Mouse (Mus musculus): ENCODE data around the gene Jph2.
A peak's percentile ranks its signal among the peaks of the same experiment; 100 is the strongest.
"Not testable (repeated sequence)": the region's sequence is repeated elsewhere in the genome, so short reads cannot be mapped to it uniquely, and the experiment has no call there.

Jph2 gene

DNA sequence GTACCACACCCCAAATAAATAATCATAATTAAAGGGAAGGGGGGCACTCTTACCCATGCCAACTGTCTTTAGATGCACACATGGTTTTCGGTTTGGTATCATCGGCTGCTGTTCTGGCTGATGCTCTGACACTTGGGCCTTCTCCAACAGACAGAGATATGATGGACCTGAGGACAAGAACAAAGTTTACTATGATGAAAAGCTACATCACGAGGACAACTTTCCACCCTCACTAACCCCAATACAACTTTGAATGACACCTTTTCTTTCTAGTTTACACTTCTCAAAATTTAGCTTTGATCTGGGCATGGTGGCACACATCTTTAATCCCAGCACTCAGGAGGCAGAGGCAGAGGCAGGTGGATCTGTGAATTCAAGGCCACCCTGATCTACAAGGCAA is 13.6 kb upstream of the Jph2 start:
- DNase-seq (ENCODE audit: low spot score in 2 of 2) = not testable (repeated sequence)

DNA sequence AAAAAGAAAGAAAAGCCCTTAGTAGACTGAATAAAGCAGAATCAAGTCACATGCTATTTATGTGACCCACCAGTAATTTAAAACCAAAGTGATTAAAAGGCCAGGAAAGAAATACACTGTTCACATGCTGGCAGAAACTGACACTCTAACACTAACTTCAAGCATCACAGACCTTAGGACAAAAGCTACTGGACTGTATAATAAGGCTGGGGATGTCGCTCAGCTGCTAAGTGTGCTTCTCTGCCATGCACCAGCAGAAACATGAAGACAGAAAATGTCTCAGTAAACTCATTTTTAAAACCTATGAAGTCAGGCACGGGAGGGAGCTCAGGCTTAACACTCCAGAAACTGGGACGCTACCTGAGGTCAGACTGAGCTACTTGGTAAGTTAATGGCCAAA is 12.4 kb upstream of the Jph2 start:
- DNase-seq (ENCODE audit: low spot score in 2 of 2) = no peak

DNA sequence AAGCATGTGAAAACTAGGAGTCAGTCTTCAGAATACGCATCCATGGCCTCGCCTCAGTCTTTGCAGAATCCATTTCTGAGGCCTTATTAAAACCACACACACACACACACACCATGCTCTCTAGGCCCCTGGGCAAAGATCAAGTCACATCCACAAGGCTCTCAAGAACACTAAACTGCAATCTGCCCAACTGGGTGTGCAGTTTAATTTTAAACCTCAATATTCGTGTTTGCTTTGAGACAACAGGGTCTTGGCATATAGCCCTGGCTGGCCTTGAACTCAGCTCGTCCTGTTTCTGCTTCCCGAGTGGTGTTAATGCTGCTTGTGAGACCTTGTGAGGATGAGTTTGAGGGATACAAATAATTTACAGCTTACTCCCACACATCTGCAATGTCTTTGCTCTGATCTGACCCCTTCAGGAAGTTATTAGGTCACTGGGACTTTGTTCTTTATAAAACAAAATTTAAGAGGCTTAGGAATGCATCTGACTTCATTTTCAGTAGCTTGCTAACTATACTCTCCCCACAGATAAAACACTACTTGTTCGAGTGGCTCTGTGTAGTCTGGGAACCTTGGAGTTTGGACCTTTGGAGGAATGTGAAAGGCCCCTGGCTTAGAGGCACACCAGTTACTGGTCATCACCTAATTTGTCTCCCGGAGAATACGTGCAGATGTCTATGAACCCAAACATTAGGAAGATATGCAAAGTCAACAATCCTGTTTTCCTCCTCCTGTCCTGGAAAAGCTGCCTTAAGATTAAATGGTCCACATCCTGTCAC is 6.4 kb upstream of the Jph2 start:
- no peak for DNase-seq (ENCODE audit: low spot score in 2 of 2)

DNA sequence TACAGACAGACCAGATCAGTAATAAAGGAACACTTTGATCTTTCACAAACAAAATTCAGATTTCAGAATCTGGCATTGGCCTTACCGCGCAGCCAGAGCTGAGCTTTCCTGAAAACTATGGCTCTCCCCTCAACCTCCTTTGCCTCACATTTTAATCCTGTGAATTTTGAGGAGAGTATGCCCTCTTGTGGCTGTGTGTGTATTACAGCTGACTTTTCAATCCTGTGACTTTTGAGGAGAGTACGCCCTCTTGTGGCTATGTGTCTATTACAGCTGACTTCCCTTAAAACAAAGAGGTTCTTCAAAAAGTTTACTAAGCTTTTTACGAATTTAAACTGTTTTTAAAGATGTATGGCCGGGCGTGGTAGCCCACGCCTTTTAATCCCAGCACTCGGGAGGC is 3.4 kb upstream of the Jph2 start:
- peak; percentile 32 to 69 for DNase-seq (ENCODE audit: low spot score in 2 of 2)

DNA sequence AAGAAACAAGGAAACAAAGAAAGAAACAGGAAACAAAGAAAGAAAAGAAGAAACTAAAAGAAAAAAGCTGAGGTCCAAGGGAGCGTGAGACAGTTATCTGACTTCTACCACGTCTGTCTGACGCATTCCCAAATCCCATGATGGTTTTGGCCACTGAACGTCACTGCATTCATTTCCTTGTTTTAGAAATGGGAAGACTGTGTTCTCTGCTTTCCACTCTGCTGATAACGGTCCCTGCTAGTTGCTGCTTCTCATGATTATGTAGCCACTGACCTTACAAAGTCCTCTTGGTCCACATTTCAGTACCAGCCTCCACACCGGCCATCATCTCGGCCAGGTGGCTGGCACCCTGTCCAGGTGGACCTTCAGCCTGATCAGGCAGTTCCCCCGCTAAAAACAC is 1.4 kb upstream of the Jph2 start:
- no peak for DNase-seq (ENCODE audit: low spot score in 2 of 2)

DNA sequence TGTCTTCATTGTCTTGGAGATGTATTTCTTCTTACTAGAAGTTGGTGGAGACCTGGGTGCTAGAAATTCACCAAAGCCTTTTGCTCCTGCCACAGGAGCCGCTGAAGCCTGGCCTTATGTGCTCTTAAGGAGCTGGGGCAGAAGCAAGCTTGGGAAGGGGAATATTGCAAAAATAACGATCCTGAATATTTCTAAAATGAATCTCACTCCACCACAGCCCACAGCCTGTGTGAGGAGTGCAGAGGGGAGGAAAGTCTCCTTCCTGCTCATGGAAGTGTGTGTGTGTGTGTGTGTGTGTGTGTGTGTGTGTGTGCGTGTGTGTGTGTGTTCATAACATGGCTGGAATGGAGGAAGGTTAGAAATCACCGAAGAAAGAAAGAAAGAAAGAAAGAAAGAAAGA is 977 bp upstream of the Jph2 start:
- no peak for DNase-seq (ENCODE audit: low spot score in 2 of 2)

DNA sequence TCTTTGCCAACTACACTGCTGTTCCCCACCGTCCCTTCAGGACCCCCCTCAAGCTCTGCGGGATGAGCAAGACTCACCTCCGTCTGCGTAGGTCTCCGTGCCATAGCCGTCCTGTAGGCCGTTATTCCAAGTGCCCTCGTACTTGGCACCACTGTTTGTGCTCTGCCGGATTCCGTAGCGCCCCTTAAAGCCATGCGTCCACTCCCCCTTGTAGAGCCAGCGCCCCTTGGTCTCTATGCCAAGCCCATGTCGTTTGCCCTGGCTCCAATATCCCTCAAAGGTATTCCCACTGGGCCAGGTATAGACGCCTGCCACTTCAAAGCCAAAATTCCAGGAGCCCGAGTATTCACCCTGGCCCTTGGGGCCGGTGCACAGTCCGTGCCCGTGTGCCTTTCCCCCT is 722 bp downstream of the Jph2 start:
- DNase-seq (ENCODE audit: low spot score in 2 of 2) = no peak

DNA sequence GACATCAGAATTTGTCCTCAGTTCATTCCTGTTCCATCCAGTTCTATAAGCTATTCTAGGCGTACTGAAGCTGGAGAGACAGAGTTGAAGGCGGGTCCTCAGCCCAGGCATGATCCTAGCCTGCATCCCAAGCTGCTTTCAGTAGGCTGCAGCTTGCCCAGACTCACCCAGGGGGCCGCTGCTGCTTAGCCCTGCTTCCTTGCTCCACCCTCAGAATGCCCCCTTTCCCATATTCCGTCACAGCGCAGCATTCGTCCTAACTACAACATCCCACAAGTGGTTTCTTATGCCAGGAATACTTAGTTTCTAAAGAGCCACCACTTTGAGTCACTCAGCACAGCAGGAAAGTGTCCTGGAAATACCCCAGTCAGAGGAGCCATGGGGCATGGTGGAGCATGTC is 2.8 kb downstream of the Jph2 start:
- DNase-seq (ENCODE audit: low spot score in 2 of 2) = no peak

DNA sequence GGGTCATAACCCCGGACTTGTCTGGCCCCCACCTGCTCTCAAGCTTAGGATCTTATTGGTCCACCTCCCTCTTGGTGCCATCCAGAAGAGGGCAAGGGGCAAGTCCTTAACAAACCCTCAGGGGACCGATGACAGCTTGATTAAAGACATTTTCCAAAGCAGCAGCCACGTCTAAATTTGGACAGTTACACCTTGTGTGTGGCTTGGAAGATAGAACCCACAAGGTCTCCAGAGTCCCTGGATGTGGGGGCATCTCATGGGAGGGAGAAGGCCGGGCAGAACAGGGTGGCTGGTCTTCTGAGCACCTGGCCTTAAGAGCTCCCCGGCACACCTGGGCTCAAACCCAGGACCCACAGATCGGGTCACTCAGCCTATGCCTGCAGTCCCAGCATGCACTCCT is 3.8 kb downstream of the Jph2 start:
- no peak for DNase-seq (ENCODE audit: low spot score in 2 of 2)

DNA sequence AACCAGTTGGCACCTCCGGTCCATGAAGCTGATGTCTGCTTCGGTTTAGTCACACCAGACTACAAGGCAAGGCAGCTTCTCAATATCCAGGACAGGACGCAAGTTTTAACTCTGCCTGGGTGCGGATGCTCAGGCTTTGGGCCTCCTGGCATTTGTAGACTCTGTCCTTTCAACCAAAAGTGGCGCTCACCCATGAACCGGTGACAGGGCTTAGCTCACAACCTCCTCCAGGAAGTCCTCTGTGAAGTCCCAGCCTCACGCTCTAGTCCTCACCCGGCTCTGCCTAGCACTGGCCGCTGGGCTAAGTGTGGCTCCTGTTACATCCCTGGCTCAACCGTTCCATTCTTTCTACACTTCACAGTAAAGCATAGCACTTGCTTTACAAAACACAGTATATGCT is 4.6 kb downstream of the Jph2 start:
- DNase-seq (ENCODE audit: low spot score in 2 of 2) = no peak

DNA sequence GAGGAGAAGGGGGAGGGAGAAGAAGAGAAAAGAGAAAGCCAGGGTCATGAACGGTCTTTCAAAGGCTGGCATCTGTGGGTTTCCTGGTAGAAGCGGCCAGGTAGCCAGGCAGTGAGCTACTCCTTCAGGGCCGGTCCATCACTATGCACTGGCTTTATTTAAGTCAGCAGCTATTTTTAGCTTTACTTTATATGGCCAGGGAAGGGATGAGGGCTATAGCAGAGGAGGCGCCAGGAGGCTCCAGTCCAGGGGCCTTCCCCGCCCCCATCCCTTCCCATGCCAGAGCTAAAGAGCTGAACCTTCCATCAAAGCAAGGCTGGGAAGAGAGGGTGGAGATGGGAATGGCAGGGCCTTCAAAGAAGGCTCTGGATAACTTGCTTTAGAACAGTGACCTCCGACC is 5.4 kb downstream of the Jph2 start:
- no peak for DNase-seq (ENCODE audit: low spot score in 2 of 2)

DNA sequence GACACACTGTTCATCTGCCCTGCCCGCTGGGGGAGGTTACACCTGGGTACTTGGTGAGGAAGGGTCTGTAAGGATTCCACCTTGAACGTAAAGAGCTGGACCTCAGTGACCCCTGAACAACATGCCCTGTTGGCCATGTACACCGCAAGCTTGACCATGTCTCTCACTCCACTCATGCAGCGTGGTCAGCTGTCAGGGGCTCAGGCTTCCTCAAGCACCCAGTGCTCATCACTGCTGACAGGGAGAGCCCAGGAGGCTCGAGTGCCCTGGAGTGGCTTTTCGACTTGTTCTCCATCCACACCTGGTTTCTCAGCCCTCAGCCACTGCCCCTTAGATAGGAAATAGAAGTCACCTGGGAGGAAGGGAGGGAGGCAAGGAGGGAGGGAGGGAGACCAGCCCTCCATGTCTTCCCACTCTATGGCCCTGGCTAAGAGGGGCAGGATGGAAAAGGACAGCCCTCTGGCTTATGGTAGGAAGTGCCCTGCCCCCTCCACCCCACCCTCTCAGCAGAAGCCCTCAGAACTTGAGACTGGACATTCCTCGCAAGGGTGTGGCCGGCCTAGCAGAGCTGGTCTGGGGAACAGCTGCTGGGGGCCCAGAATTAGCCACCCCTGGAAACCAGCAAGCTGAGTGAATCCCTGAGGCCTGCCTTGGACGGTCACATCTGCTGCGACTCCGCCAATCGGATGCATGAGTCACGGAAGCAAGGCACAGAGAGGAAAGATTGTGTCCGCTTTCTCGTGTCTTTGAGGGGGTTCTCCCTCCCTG is 11.2 kb downstream of the Jph2 start:
- no peak for DNase-seq (ENCODE audit: low spot score in 2 of 2)

DNA sequence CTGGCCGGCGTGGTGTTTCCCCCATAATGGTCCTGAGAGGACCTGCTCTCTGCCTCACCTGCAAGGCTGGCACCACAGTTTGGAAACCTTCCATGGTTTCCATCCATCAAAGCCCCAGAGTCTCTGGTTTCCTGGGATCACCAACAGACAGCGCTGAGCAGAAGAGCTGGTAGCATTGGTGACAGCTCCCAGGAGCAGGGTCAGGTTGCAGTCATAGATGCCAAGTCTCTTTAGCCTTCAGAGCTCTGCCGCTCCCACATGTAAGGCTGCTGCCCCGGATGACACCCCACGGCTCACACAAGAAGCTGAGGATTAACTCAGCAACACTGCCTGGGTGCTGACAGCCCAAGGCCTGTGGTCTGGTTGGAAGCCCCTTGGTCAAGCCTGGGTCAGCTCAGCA is 12.7 kb downstream of the Jph2 start:
- DNase-seq (ENCODE audit: low spot score in 2 of 2) = no peak

DNA sequence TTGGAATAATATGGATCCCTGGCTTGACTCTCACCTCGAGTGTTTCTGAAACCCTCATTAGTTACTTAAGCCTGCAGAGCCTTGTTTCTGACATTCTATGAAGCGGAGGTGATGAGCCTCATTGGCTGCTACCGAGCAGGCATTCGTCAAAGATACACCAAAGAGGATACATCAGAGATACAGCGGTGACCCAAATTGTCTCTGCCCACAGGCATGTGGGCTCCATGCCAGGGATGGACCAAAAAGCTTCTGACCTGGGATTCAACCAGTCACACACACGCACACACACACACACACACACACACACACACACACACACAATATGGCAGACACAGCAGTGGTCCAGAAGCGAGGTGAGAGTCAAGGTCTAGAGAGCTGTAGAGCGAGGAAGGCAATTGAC is 16.5 kb downstream of the Jph2 start:
- DNase-seq (ENCODE audit: low spot score in 2 of 2) = no peak

DNA sequence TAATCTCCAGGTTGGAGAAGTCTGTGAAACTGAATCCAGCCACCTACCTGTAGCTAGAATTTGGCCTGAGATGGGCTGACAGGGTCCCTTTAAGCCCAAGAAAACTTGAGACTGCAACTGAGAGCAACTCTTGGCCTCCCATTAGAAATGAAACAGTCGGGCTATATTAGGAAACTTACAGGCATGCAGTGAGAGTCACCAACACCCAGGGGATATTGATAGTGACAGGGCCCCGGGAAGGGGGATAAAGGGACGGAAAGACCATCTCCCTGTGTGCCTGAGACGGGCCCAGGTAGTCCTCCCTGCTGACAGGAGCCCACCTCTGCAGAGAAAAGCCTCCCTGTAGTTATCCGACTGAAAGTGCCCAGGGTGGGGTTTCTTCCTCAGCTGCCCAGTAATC is 18.4 kb downstream of the Jph2 start:
- DNase-seq (ENCODE audit: low spot score in 2 of 2) = no peak

DNA sequence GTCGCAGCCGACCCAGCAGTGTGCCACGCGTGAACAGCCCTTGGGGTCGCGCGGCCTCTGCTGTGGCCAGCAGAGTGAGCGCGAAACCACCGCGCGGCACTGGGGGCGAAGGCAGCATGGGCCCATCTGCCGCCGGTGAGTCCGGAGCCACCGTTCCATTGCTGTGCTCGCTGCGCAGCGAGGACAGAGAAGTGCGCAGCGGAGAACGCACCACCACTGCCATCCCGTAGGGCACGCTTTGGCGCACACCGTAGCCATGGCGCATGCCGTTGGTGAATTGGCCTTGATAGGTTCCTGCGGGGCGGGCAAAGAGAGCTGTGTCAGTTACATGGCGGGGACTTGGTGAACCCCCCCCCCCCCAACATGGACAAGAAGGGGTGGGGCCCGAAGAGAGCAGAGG is 21.7 kb downstream of the Jph2 start:
- no peak for DNase-seq (ENCODE audit: low spot score in 2 of 2)

DNA sequence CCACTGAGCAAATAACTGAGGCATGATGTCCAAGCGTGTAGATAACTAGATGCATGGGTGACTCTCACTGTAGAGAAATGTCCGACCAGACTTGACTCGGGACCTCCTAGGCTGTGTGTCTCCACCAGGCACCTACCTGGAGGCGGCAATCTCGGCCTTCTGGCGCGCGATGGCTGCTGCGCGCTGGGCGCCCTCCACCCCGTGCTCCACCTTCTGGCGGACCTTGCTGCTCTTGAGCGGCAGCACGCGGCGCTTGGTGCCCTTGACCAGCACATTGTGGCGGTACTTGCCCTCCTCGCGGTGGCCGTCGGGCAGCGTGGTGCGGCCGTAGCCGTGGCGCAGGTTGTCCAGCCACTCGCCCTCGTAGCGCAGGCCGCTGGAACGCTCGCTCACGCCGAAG is 22.3 kb downstream of the Jph2 start:
- DNase-seq (ENCODE audit: low spot score in 2 of 2) = no peak

DNA sequence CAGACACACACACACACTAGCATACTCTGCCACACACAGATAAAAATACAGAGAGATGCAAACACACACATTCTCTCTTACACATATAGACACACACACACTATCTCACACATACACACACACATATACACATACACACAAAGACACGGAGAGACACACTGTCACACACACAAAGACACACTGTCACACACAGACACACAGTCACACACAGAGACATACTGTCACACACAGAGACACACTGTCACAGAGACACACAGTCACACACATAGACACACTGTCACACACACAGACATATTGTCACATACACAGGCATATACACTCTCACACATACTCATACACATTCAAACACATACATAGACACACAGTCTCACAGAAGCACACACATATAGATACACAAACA is 25.2 kb downstream of the Jph2 start:
- DNase-seq (ENCODE audit: low spot score in 2 of 2) = no peak

DNA sequence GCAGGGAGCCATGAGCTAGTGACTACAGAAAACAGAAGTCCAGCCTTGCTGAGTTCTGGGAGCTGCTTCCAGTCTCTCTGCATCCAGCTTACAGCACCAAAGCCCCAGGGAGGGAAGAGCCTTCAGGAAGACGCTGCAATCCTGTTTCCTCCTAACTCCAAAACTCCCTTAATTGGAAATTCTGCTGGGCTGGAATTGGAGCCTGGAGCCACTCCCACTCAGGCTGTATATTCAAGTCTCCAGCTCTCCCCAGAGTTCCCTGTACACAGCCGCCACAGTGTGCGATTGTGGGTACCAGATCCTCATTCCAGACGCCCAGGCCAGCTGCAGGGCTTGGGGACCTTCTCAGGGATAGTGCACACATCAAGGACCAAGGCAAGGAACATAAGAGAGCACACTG is 27.6 kb downstream of the Jph2 start:
- no peak for DNase-seq (ENCODE audit: low spot score in 2 of 2)

DNA sequence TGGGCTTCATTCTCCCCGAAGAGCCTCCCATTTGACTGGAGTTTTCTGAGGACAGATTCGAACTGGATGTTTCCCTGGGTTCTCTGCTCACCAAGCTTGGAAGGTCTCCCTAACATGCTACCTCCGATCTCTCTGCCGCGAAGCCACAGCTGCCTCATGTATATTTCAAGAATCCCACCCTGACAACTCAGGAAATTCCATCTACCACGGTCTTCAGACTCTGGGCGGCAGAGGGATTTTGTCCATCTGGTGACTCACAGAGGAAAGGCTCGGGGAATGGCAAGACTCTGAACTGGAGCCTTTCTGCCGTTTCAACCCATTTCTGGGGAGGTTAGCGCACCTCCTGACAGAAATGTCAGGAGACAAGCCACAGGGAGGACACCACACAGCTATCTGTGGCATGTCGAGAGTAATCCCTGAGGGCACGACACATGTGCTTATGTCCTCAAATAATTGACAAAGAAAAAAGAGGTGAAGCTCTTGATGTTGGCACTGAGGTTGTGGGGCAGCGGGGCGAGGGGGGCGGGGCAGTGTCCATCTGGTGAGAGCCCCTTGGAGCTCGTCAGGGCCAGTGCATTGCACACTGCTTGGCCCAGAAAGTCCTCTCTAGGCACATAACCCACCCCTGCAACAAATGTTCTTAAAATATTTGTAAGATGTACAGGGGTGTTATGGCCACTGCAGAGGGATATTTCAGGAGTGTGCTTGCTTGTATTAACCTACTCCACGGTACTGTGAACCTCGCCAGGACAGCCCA is 32.8 kb downstream of the Jph2 start:
- no peak for DNase-seq (ENCODE audit: low spot score in 2 of 2)

DNA sequence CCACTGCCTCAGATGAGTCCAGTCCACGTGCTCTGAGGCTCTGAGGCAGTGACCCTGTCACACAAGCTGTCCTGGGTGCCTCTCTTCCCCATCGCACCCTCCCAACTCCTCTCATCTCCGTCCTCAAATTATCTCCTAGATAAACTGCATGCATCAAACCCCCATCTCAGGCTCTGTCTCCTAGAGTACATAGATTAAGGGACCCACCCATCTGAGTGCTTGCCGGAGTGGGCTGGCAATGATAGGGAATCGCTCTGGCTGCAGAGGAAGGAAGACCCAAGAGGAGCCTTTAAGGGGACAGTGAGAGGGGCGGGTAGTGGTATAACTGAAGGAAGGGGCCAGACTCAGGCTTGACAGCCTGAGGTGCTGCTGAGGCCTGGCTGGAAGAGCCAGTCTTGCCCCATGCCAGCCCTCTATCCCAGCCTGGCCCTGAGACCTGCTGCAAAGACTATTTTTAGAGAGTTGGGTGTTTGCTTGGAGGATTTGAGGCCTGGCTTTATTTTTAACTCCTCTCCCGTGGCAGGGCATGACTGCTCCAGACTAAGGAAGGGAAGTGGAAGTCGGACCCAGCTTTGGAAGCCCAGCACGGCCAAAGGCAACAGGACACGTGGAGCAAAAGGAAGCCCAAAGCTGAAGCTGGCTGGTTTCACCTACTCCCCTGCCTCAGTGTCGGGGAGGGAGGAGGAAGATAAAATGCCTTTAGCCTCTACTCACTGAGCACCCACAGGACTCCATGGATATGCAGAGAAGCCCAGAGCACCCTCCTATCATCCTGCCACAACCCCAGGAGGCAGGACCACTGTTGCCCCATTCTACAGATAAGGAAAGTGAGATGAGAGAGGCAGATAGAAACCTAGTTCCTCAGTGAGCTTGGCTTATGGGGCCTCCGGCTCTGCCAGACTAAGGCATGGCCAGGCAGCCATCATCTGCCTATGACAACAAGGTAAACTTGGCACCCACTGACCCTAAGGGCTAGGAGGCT is 34.6 kb downstream of the Jph2 start:
- no peak for DNase-seq (ENCODE audit: low spot score in 2 of 2)
